Mouse (Mus musculus): ENCODE data around the gene Cdon. TPM values are rescaled to one million over a fixed set of nuclear protein-coding genes. Genes with fewer than 3 reads are reported as not detected.
A peak's percentile ranks its signal among the peaks of the same experiment; 100 is the strongest.
"Not testable (repeated sequence)": the region's sequence is repeated elsewhere in the genome, so short reads cannot be mapped to it uniquely, and the experiment has no call there.

The Cdon gene
- polyA plus RNA-seq (2012; rRNA removed): 5.6 and 7.3 TPM in 2 replicates

DNA sequence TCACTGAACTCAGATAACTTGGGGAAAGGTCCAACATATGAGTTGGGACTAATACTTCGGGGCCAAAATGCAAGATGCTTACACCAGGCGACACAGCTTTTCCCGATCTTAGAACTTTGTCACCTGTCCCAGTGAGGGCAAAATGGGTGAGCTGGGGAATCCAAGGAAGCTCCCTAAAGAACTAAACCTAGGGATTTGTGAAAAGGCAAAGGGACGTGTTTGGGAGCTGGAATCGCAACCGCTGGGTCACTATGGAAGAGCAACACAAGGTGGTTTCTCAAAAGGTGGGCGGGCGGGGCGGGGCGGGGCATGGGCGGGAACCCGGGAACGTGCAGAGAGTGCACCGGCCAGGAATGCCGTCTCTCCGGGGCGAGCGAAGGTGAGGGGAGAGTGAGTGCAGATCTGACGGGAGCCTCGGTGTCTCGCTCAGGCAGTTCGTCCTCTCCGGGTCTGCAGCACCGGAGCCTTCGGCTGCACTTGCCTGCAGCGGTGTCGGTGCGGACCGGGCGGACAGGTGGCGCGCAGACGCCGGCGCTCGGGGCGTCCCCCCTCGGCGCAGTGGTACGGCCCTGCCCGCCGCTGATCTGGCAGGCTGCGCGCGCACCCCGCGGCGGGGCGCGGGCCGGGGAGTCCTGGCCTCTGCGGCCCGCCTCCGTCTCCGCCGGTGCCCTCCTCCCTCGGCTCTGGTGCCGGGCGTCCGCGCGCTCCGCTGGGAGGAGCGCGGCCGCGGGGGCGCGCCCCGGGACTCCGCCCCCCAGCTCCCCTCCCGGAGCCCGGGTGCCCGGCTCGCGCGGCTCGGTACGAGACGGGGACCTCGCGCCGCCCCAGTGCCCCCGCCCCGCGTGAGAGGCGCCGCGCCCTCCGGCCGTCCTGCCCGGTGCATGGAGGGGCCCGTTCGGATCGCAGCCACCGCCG is at the start of gene Cdon:
Gene Cdon, plus strand, starts transcription at position 324 of the 915 bp plus-strand sequence.
- DNase-seq (ENCODE audit: extremely low spot score in 1 of 2, low spot score in 1 of 2): peak; percentile 16 to 80

DNA sequence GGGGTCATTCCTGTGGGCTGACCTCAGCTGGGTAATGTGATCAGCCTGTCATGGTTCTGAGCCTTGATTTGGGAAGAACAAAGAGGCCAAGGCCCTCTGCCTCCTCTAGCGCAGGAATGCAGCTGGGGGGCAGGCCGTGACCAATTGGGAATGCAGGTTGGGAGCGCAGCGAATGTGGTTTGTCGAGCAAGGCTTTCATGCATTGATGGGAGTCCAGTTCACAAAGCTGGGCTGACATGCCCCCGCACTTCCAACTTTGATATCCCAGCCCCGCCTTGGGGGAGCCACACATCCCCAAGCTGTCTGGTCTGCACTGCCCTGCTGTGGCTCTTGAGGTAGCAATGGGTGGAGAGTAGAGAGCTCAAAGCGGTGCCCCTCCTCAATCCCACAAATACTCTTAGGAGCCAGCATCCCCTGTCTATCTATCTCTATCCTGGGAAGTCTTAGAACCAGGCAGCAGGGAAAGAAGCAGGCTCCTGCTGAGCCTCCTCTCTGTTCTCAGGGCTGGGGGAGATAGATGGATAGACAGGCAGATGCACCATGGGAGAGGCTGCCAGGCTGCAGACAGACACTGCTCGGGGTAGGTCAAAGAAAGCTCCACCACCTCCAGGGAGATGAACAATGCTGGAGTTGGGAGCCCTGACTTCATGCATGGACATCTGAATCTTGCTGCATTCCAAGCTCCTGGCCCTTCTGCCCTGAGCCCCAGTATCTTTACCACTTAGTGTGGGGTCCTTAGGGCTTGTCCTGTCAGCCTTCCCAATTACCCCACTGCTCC is 48.4 kb upstream of the Cdon start:
- DNase-seq (ENCODE audit: extremely low spot score in 1 of 2, low spot score in 1 of 2): no peak

DNA sequence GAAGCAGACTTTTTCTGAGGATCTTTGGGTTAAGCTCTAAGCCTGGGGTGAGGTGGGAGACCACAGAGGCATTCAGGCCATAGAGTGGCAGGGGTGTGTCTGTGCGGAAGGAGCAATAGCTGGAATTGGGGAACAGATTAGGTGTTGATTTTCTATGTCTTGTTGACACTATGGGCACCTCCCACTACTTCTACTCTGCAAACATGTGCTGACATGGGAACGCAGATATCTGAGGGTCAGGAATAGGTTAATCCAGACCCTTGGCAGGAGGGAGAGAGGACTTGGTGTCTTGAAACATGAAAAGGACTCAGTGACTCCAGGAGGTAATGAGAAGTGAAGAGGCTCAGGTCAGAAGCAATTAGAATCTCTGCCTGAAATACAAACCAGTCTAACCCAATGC is 43.0 kb upstream of the Cdon start:
- no peak for DNase-seq (ENCODE audit: extremely low spot score in 1 of 2, low spot score in 1 of 2)

DNA sequence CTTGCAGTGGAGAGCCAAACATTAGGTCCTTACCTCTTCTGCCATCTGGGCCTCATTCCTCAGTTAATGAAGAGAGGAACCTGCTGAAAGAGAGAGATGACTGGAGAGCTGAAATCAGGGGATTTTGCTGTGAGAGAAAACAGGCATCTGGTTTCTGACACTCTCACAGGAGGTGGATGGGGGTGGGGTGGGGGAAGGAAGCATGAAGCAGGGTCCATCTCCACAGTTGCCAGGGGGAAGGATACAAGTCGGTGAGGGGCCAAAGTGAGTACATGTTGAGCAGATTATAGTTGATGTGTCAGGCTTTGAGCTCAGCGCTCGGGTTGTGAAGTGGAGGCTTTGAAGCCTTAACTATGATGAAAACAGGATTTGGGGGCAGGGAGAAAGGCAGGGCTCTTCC is 41.9 kb upstream of the Cdon start:
- DNase-seq (ENCODE audit: extremely low spot score in 1 of 2, low spot score in 1 of 2): no peak

DNA sequence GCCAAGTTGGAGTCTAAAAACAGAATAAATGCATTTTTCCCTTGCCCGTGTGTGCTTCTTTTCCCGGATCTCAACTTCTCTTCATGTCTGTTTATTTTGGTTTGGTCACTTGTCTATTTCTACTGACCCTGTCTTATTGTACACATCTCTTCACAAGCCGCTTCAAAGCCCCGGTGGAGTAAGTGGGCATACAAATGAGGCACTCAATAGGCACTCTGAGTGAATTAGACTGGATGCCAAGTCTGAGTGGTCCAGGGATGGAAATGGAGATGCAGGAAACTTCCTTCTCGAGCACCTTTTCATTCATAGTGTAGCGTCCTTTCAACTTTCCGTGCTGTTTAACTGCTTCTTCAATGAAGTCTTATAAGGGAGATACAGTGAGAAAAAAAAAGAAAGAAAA is 21.0 kb upstream of the Cdon start:
- DNase-seq (ENCODE audit: extremely low spot score in 1 of 2, low spot score in 1 of 2): no peak

DNA sequence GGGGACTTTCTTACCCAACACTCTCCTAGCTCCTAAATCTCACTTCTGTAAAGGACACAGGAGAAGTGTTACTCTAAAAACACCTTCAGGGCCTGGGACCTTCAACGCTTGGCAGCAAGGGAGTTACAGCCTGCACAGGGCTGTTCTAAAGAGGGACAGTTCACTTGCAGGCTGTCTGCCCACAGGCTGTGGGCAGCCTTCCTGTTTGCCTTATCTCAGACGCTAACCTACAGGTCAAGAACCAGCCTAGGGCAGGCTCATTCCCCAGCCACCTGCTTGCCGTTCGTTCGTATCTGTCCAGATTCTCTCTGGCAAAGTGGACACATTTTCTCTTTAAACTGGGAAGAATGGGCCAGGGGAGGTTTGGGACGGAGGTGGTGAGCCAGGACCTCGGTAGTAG is 20.5 kb upstream of the Cdon start:
- DNase-seq (ENCODE audit: extremely low spot score in 1 of 2, low spot score in 1 of 2): no peak

GRCm38 (mm10) chr9:35400831-35401230 is 20.1 kb upstream of the Cdon start:
- DNase-seq (ENCODE audit: extremely low spot score in 1 of 2, low spot score in 1 of 2): no peak

DNA sequence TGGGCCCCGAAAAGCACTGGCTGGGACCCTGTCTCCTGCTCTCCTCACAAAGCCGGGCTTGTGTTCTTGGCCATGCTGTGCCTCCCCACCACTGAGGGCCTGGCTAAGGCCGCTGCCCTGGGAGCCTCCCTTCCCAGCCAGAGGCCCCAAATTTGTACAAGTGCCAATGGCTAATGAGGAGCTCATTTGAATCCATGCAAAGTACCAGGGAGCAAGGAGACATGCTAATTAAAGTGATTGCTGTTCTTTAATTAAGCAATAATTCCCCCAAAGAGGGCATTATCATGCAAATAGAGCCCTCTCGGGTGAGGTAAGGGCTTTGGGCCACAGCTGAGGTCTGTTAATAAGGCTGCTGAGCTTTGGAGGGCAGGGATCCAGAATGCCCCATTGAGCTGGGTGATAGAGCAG is 18.3 kb upstream of the Cdon start:
- peak; percentile 50 to 64 for DNase-seq (ENCODE audit: extremely low spot score in 1 of 2, low spot score in 1 of 2)

GRCm38 (mm10) chr9:35403490-35403889 is 17.4 kb upstream of the Cdon start:
- DNase-seq (ENCODE audit: extremely low spot score in 1 of 2, low spot score in 1 of 2): no peak

GRCm38 (mm10) chr9:35405038-35405905 is 15.7 kb upstream of the Cdon start:
- DNase-seq (ENCODE audit: extremely low spot score in 1 of 2, low spot score in 1 of 2): no peak

DNA sequence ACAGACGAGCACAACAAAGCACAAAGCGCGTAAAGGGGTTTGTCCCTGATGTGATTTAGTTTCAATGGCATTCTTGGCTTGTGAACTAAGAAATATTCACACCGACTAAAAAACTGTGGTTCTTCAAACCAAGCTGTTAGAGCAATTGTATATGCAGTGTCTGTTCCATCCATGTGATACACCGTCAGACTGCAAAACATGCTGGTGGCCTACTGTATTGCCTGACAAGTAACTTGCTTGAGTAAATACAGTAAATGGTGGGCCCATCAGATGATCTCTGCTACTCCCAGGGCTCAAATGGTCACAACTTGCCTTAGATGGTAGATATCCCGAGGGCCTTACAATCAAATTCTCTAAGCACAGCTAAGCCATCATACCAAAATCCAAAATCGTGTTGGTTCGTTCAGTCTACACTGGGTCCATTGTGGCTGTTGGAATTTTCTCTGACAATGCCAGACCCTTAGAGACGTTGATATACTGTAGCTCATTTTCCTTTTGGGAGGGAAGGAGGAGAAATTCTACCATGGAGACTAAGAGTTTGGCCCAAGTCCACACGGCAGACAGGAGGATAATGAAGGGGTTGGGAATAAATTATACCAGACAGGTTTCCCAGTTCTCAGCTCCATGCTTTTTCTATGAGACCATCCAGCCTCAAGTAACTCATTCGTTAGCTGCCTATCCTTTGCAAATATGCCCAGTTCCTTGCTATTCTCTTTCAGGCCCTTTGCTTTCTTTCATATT is 9.5 kb upstream of the Cdon start:
- DNase-seq (ENCODE audit: extremely low spot score in 1 of 2, low spot score in 1 of 2): no peak

DNA sequence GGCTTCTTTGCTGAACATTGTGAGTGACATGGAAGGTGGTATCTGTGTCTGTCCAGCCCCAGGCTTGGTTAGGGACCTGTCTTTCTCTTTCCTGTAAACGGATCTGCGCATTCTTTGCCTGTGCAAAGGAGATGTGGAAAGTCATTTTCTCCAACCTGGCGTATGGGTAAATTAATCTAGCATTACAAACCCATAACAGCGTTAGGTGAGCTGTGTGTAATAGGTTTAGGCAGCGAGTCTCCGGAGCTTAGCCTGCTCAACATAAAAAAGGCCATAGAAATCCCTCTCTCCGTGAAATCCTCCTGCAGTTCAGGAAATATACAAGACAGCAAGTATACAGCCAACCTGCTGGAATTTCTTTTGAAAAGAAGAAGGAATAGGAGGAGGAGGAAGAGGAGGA is 9.0 kb upstream of the Cdon start:
- no peak for DNase-seq (ENCODE audit: extremely low spot score in 1 of 2, low spot score in 1 of 2)

GRCm38 (mm10) chr9:35421730-35422235 is 855 bp downstream of the Cdon start:
- peak in 1 of 2 experiments; percentile 37 for DNase-seq (ENCODE audit: extremely low spot score in 1 of 2, low spot score in 1 of 2)

GRCm38 (mm10) chr9:35422405-35422941 is 1.5 kb downstream of the Cdon start:
- DNase-seq (ENCODE audit: extremely low spot score in 1 of 2, low spot score in 1 of 2): no peak

- no peak for DNase-seq (ENCODE audit: extremely low spot score in 1 of 2, low spot score in 1 of 2)
Measured at GRCm38 (mm10) chr9:35423265-35423664, 2.3 kb downstream of the Cdon start.

DNA sequence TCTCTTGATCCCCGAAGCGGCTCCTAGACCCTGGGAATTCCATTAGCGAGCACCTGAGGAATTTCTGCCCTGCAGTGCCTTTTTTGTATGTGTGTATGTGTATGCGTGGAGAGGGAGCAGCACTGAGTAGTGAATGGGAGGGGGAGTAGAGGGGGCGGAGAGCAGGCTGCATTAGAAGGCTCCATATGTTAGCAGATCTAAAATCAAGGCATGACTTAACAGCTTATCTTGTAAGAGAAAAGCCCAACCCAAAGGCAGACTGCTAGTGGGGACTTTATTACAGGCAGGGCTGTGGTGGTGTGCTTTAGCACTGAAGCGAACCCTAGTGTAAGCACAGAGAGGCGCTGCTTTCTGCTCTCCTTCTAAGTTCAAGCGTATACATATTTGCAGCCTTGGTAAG is 3.7 kb downstream of the Cdon start:
- DNase-seq (ENCODE audit: extremely low spot score in 1 of 2, low spot score in 1 of 2): peak; percentile 55 to 76

DNA sequence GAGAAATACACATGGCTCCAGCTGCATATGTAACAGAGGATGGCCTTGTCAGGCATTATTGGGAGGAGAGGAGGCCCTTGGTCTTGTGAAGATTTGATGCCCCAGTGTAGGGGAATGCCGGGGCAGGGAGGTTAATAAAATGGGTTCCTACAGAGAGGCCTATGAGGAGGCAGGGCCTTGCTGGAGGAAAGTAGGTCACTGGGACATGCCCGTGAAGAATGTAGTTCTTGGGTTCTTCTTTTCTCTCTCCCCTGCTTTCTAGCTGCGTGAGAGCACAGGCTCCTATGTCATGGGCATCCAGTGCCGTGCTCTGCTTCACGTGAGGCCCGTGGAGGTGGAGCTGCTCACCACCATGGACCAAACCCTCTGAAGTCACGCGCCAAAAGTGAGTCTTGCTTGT is 9.5 kb downstream of the Cdon start:
- no peak for DNase-seq (ENCODE audit: extremely low spot score in 1 of 2, low spot score in 1 of 2)

- no peak for DNase-seq (ENCODE audit: extremely low spot score in 1 of 2, low spot score in 1 of 2)
Measured at GRCm38 (mm10) chr9:35431396-35431795, 10.5 kb downstream of the Cdon start.

- not testable (repeated sequence) for DNase-seq (ENCODE audit: extremely low spot score in 1 of 2, low spot score in 1 of 2)
Measured at GRCm38 (mm10) chr9:35432717-35433297, 11.9 kb downstream of the Cdon start.
